Mouse (Mus musculus) cerebellum, adult 2 months (tissue): ENCODE data around the gene Stom. TPM values are rescaled to one million over a fixed set of nuclear protein-coding genes. Genes with fewer than 3 reads are reported as not detected.
A peak's percentile ranks its signal among the peaks of the same experiment; 100 is the strongest.

Experiments
- DNase-seq, 2 experiments: peaks; one replicate each; pipeline ENCODE4 v3.0.0; 2021
- H3K27ac ChIP-seq: fragments of 200-500 bp; 2 replicates; pipeline ENCODE4 v1.5.1; 2012; ENCODE audit warnings: low read length, control low read depth, inconsistent platforms; ENCODE audit not compliant: insufficient read depth
- H3K27me3 ChIP-seq: fragments of 200-500 bp; 2 replicates; pipeline ENCODE4 v1.6.1; 2012; ENCODE audit warnings: inconsistent platforms, mild to moderate bottlenecking, low read length, moderate library complexity; ENCODE audit not compliant: control insufficient read depth, insufficient read depth
- H3K4me1 ChIP-seq: fragments of 200-500 bp; 2 replicates; pipeline ENCODE4 v1.6.1; 2011; ENCODE audit warnings: low read length; ENCODE audit not compliant: control insufficient read depth, insufficient read depth
- H3K4me3 ChIP-seq: fragments of 200-500 bp; replicated peaks from 2 replicates; pipeline ENCODE3; 2011; ENCODE audit warnings: mild to moderate bottlenecking, low read depth, low read length, control low read depth; ENCODE audit not compliant: insufficient read depth
- CTCF ChIP-seq: fragments of 200-500 bp; IDR thresholded peaks from 2 replicates; pipeline ENCODE4 v1.5.1; 2011; ENCODE audit warnings: low read depth, mild to moderate bottlenecking, control low read depth, low read length, moderate library complexity, borderline replicate concordance; ENCODE audit not compliant: insufficient read depth
- POLR2A ChIP-seq: fragments of 200-500 bp; IDR thresholded peaks from 2 replicates; pipeline ENCODE4 v1.6.1; 2011; ENCODE audit warnings: low read length, control low read depth, borderline replicate concordance; ENCODE audit not compliant: insufficient read depth
- WGBS: fragments of 180-500 bp; shearing (Covaris S2); methylation state at CpG from one replicate; pipeline ENCODE4 v1.1.7; 2018; 5-methylcytosine and 5-hydroxymethylcytosine counted together
- polyA plus RNA-seq: library from polyadenylated mRNA; depleted of rRNA; stranded (reverse); fragments of >200 nt; gene quantifications from 2 replicates; pipeline ENCODE4 v1.2.3, GENCODE M21; 2012; rRNA removed

Gene Stom
- polyA plus RNA-seq, 1 experiment: 14.9 TPM

GRCm38 (mm10) chr2:35267876-35268566, 68.8 kb downstream of the Stom start:
- Histone ChIP-seq H3K27me3 (no peaks in the 10 kb centered on the region), H3K27ac (no peak overlapping the region), H3K4me1 (no peaks in the 10 kb centered on the region), H3K4me3 (no peak overlapping the region)
- TF ChIP-seq CTCF (no peak), POLR2A (no peak)
- whole genome bisulfite sequencing: 87% methylated on average over 10 of the region's 10 CpGs
- DNase-seq: no peak

GRCm38 (mm10) chr2:35267156-35267875, 69.5 kb downstream of the Stom start:
- 82% methylated on average over 13 of the region's 13 CpGs for WGBS
- TF ChIP-seq POLR2A: no peak
- TF ChIP-seq CTCF: no peak
- H3K27ac ChIP-seq: no peak overlapping the region
- H3K4me3 ChIP-seq: no peak overlapping the region
- H3K27me3 ChIP-seq: no peaks in the 10 kb centered on the region
- no peaks in the 10 kb centered on the region for H3K4me1 ChIP-seq
- no peak for DNase-seq

GRCm38 (mm10) chr2:35266251-35266905, 70.4 kb downstream of the Stom start:
- Histone ChIP-seq H3K4me1 (no peaks in the 10 kb centered on the region), H3K4me3 (no peak overlapping the region), H3K27me3 (no peaks in the 10 kb centered on the region), H3K27ac (no peak overlapping the region)
- TF ChIP-seq POLR2A: no peak
- TF ChIP-seq CTCF: no peak
- 77% methylated on average over 9 of the region's 9 CpGs for WGBS
- DNase-seq: no peak

- no peak for DNase-seq
- Histone ChIP-seq H3K27me3 (no peaks in the 10 kb centered on the region), H3K4me3 (no peak overlapping the region), H3K27ac (no peak overlapping the region), H3K4me1 (no peaks in the 10 kb centered on the region)
- 81% methylated on average over 8 of the region's 8 CpGs for WGBS
- no peak for TF ChIP-seq CTCF
- TF ChIP-seq POLR2A: no peak
Observed at GRCm38 (mm10) chr2:35265775-35266174, 71.0 kb downstream of the Stom start.

- no peak for TF ChIP-seq POLR2A
- TF ChIP-seq CTCF: peak; percentile 23; the same call in 1 of the 2 replicates
- Histone ChIP-seq H3K4me1 (no peaks in the 10 kb centered on the region), H3K4me3 (no peak overlapping the region), H3K27ac (no peak overlapping the region), H3K27me3 (no peaks in the 10 kb centered on the region)
- WGBS: 34% methylated on average over 8 of the region's 8 CpGs
- DNase-seq: no peak
Observed at GRCm38 (mm10) chr2:35265296-35265695, 71.5 kb downstream of the Stom start.

- Histone ChIP-seq H3K4me1 (no peaks in the 10 kb centered on the region), H3K27ac (no peak overlapping the region), H3K27me3 (no peaks in the 10 kb centered on the region), H3K4me3 (no peak overlapping the region)
- no peak for DNase-seq
- no peak for TF ChIP-seq CTCF
- no peak for TF ChIP-seq POLR2A
- WGBS: 93% methylated on average over 1 of the region's 1 CpGs
Observed at GRCm38 (mm10) chr2:35264095-35264494, 72.7 kb downstream of the Stom start.

Other genes starting within 250 kb of the Stom start
- 0.57 and 0.63 TPM in 2 replicates for gene AI182371, start 235.4 kb downstream of the Stom start, polyA plus RNA-seq
- 15.1 and 15.7 TPM in 2 replicates for gene Cntrl, start 227.5 kb downstream of the Stom start, polyA plus RNA-seq
- 165 and 168 TPM in 2 replicates for gene Rab14, start 135.9 kb downstream of the Stom start, polyA plus RNA-seq
- 119 and 127 TPM in 2 replicates for gene Gsn, start 80.6 kb downstream of the Stom start, polyA plus RNA-seq
- not detected in 2 replicates for gene 4930568D16Rik, start 30.8 kb upstream of the Stom start, polyA plus RNA-seq
- not detected in 2 replicates for gene 4930402F06Rik, start 60.2 kb upstream of the Stom start, polyA plus RNA-seq
- 1.2 and 1.5 TPM in 2 replicates for gene Ggta1, start 126.3 kb upstream of the Stom start, polyA plus RNA-seq
- gene Dab2ip, start 221.3 kb upstream of the Stom start, polyA plus RNA-seq: 136 and 171 TPM in 2 replicates